34 mouse cellular contexts compared by ENCODE assay signal in the genomic region with DNA sequence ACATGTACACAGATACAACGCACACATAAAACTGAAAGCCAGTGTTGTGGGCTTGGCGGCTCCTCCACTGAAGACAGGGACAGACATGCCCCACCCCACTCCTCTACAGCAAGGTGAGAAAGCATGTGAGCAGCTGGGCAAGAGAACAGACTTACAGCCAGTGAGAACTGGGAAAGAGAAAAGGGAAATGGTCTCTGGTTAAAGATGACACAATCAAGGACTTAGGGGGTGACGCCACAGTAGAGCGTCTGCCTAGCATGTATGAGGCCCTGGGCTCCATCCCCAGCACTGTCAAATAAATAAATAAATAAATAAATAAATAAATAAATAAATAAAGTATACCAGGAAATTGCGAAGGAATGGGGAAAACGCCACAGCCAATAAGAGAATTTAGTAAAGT. TPM values are rescaled to one million over a fixed set of nuclear protein-coding genes. Genes with fewer than 3 reads are reported as not detected.
"Had no signal": no experiment of that assay in that cellular context is flagged by ENCODE, and none has a peak within 500 bp of the region (broad histone marks: within the 10 kb centered on the region; RNA-seq: fewer than 3 reads in every experiment).

No protein-coding gene starts in this region.

- H3K9me3 ChIP-seq: limb, embryonic 10.5 days; limb, embryonic 12.5 days; limb, embryonic 13.5 days; limb, embryonic 15.5 days; liver, embryonic 12.5 days; liver, embryonic 13.5 days; liver, embryonic 15.5 days; lung, embryonic 15.5 days; megakaryocyte, embryonic 14.5 days; midbrain, embryonic 10.5 days; midbrain, embryonic 12.5 days; midbrain, embryonic 13.5 days; midbrain, embryonic 15.5 days; neural tube, embryonic 12.5 days had no signal

- H3K27ac ChIP-seq: limb, embryonic 10.5 days; limb, embryonic 12.5 days; limb, embryonic 13.5 days; limb, embryonic 15.5 days; liver, embryonic 12.5 days; liver, embryonic 13.5 days; liver, embryonic 14.5 days; liver, embryonic 15.5 days; lung, embryonic 15.5 days; macrophage; midbrain, embryonic 10.5 days; midbrain, embryonic 12.5 days; midbrain, embryonic 13.5 days; midbrain, embryonic 15.5 days; neural tube, embryonic 12.5 days had no signal

- H3K4me1 ChIP-seq: limb, embryonic 10.5 days; limb, embryonic 12.5 days; limb, embryonic 13.5 days; limb, embryonic 15.5 days; liver, embryonic 12.5 days; liver, embryonic 13.5 days; liver, embryonic 15.5 days; lung, embryonic 15.5 days; megakaryocyte, embryonic 14.5 days; midbrain, embryonic 12.5 days; neural tube, embryonic 12.5 days had no signal

- H3K36me3 ChIP-seq: limb, embryonic 10.5 days; limb, embryonic 12.5 days; limb, embryonic 13.5 days; limb, embryonic 15.5 days; liver, embryonic 12.5 days; liver, embryonic 13.5 days; liver, embryonic 15.5 days; lung, embryonic 15.5 days; midbrain, embryonic 10.5 days; midbrain, embryonic 12.5 days; midbrain, embryonic 13.5 days; midbrain, embryonic 15.5 days; neural tube, embryonic 12.5 days had no signal

- ATAC-seq: liver, embryonic 12.5 days; liver, postnatal 0 days; lung, postnatal 0 days; midbrain, embryonic 13.5 days; midbrain, embryonic 15.5 days; midbrain, embryonic 16.5 days had no signal

- H3K4me3 ChIP-seq: limb, embryonic 10.5 days; limb, embryonic 12.5 days; limb, embryonic 13.5 days; limb, embryonic 15.5 days; liver, embryonic 12.5 days; liver, embryonic 13.5 days; liver, embryonic 15.5 days; lung, embryonic 15.5 days; megakaryocyte, embryonic 14.5 days; midbrain, embryonic 10.5 days; midbrain, embryonic 12.5 days; midbrain, embryonic 13.5 days; midbrain, embryonic 15.5 days; myocyte; neural tube, embryonic 12.5 days had no signal

- H3K9ac ChIP-seq: limb, embryonic 12.5 days; limb, embryonic 13.5 days; limb, embryonic 15.5 days; liver, embryonic 12.5 days; liver, embryonic 13.5 days; liver, embryonic 14.5 days; liver, embryonic 15.5 days; liver, postnatal 0 days; lung, embryonic 14.5 days; lung, embryonic 15.5 days; midbrain, embryonic 12.5 days; midbrain, embryonic 13.5 days; midbrain, embryonic 15.5 days; neural tube, embryonic 12.5 days had no signal

- H3K4me2 ChIP-seq: limb, embryonic 12.5 days; limb, embryonic 13.5 days; limb, embryonic 15.5 days; liver, embryonic 11.5 days; liver, embryonic 12.5 days; liver, embryonic 13.5 days; liver, embryonic 15.5 days; lung, embryonic 14.5 days; lung, embryonic 15.5 days; midbrain, embryonic 11.5 days; midbrain, embryonic 12.5 days; midbrain, embryonic 13.5 days; midbrain, embryonic 15.5 days; neural tube, embryonic 12.5 days had no signal

- H3K27me3 ChIP-seq: limb, embryonic 13.5 days; limb, embryonic 15.5 days; liver, embryonic 13.5 days; liver, embryonic 15.5 days; lung, embryonic 15.5 days; midbrain, embryonic 12.5 days; midbrain, embryonic 13.5 days; midbrain, embryonic 15.5 days; neural tube, embryonic 12.5 days had no signal

- DNase-seq: left cerebral cortex, postnatal 4 days; liver; liver, embryonic 13.5 days; liver, postnatal 0 days; lung, adult 18-20 months; lung, adult 2 months; lung, embryonic 14.5 days; lung, postnatal 10 days; lung, postnatal 14 days; lung, postnatal 36 days; lung, postnatal 4 days; midbrain, embryonic 14.5 days had no signal

RNA-seq across cellular contexts. Expression of a gene that starts 27.2 kb away (rescaled TPM):
- polyA plus RNA-seq: limb, embryonic 10.5 days; limb, embryonic 11.5 days; limb, embryonic 12.5 days; limb, embryonic 13.5 days; liver, embryonic 11.5 days; liver, embryonic 12.5 days; liver, embryonic 13.5 days; liver, embryonic 16.5 days; liver, postnatal 0 days; macrophage; midbrain, embryonic 11.5 days had no signal
